Mouse (Mus musculus) ES-Bruce4 (cell line): ENCODE results near the gene Dram1.

ENCODE experiments used
- CTCF ChIP-seq: IDR thresholded peaks from one replicate; pipeline ENCODE4 v1.8.1; 2011; ENCODE audit warnings: low read depth, low read length
- POLR2A ChIP-seq: IDR thresholded peaks from one replicate; pipeline ENCODE4 v1.8.1; 2011; ENCODE audit warnings: low read length; ENCODE audit not compliant: insufficient read depth

DNA sequence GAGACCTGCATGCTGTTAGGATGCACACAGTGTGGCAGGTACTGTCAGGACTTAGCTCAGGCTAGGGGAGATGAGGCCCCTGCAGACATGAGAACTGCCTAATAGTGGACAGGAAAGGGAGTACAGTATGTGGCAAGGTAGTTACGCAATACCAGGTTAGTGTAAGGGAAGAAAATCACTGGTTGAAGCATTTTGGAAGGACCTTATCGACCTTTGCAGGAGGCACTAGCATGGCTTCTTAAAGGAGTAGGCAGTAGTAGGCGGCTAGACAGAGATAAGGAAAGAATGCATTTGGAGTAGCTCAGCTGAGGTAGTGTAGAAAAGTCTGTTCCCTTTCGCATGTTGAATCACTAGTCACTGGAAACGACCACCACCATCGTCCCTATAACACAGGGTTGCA, 6.9 kb upstream of the Dram1 start:
- no peak for TF ChIP-seq CTCF
- TF ChIP-seq POLR2A = no peak
